Mouse (Mus musculus) E14TG2a.4 (cell line): ENCODE measurements around the gene Eps8.

Experiments
- CTCF ChIP-seq: conservative IDR thresholded peaks from 2 replicates; pipeline ENCODE4 v1.5.1; 2014; ENCODE audit warnings: low read length
- NANOG ChIP-seq: IDR thresholded peaks from 2 replicates; pipeline ENCODE4 v1.6.1; 2014; ENCODE audit warnings: borderline replicate concordance, low read length, mixed read lengths
- POU5F1 ChIP-seq: IDR thresholded peaks from 2 replicates; pipeline ENCODE4 v1.6.1; 2014; ENCODE audit warnings: low read length, borderline replicate concordance

GRCm38 (mm10) chr6:137643814-137644213, 10.9 kb downstream of the Eps8 start:
- TF ChIP-seq CTCF = no peak
- TF ChIP-seq NANOG = no peak
- no peak for TF ChIP-seq POU5F1
